Mouse (Mus musculus): ENCODE results near the gene Slc9a9. TPM values are rescaled to one million over a fixed set of nuclear protein-coding genes. Genes with fewer than 3 reads are reported as not detected.

The Slc9a9 gene
- total RNA-seq, 2 experiments from 2014 or later, result 14.7 to 16.7 TPM

DNA sequence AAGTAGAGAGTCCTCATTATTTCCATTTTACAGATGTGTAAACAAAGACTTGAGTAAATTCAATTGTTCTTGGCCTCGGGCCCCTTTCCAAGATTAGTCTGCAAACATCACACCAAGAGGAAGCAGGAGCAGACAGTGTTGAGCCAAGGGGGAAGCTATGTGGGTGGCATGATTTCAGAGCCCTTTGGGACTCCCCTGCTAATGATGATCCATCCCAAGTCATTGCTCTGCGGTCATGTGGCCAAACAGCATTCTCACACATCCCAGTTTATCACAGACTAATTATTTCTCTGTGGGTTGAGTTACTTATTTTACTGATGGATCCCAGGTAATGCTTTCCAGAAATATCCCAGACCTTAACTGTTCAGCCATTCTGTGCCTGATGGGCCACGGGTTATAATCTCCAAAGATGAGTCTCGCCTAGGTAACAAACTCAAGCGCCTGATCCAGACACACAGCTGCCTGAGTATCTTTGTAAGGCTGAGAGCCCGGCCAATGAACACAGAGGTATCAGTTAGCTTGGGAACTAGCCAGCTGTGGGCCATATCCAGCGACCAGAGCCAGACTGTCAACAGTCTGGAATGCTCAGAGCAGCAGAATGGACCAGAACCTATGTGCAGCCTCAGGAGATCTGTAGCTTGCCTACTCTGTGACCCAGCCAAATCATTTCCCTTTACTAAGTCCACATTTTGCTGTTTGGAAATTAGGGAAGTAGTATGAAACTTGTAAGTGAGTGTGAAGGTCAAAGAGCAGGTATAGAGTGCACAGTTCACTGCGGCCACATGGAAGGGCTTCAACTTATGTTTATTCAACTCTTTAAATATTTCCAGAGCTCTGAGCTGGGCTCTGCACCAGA, 518.9 kb downstream of the Slc9a9 start:
- no peak for DNase-seq (ENCODE audit: low spot score in 2 of 2)

GRCm38 (mm10) chr9:95189218-95189605, 519.5 kb downstream of the Slc9a9 start:
- DNase-seq (ENCODE audit: low spot score in 2 of 2), result no peak

GRCm38 (mm10) chr9:95191442-95191841, 521.7 kb downstream of the Slc9a9 start:
- no peak for DNase-seq (ENCODE audit: low spot score in 2 of 2)

GRCm38 (mm10) chr9:95192901-95193532, 523.3 kb downstream of the Slc9a9 start:
- DNase-seq (ENCODE audit: low spot score in 2 of 2), result no peak

DNA sequence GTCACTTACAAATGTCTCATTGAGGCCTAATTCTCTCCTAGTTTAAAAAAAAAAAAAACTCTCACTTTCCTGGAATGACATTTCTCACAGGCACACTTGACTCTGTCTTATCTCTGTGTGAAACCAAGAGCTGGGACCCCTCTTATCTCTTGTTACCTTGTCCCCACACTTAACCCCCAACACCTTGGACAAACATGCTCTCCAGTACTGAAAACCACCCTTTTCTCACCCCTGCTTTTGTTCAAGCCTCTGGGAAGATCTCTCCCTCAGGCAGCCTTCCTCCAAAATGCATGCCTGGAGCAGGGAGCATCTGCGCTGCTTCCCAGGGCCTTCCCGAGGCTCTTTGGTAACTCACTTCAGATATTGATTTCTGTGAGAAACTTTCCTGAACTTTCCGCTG, 524.0 kb downstream of the Slc9a9 start:
- no peak for DNase-seq (ENCODE audit: low spot score in 2 of 2)

DNA sequence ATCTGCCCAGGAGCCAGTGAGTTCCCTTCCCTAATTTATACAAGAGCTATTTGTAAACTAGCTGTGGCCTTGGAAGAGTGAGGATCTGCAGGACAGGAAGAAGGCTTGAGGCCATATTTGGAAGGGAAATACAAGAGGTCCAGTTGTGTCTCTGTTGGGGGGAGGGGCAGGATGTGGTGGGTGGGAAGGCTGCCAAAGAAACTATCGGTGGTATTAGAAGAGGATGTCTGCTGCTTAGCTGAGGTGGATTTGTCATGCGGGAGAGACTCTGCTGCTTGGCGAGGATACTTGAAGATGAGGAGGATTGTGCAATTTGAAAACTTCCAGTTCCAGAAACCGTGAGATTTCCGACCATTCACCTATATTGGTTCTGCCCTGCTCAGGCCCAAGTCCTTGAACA, 524.4 kb downstream of the Slc9a9 start:
- DNase-seq (ENCODE audit: low spot score in 2 of 2), result no peak

DNA sequence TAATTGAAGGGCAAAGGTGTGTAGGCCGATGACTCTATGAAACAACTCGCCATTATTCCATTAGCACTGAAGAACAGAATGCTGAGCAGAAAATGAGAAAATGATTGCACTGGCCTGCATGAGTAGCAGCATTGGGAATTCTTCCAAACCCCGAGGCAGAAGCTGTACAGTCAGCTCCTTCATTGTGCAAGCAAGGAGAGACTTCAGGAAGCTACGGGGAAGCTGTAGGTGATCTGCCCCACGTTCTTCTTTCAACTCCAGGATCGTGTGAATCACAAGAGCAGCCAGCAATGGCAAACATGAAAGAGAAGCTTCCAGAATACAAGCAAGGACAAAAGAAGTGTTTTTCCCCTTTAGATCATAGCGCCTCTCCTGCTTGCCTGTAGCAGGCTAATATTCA, 538.0 kb downstream of the Slc9a9 start:
- DNase-seq (ENCODE audit: low spot score in 2 of 2), result no peak

- no peak for DNase-seq (ENCODE audit: low spot score in 2 of 2)
Measured at GRCm38 (mm10) chr9:95208681-95209080, 539.0 kb downstream of the Slc9a9 start.

- DNase-seq (ENCODE audit: low spot score in 2 of 2), result no peak
Measured at GRCm38 (mm10) chr9:95220009-95220408, 550.3 kb downstream of the Slc9a9 start.

GRCm38 (mm10) chr9:95221310-95221709, 551.6 kb downstream of the Slc9a9 start:
- DNase-seq (ENCODE audit: low spot score in 2 of 2), result no peak

DNA sequence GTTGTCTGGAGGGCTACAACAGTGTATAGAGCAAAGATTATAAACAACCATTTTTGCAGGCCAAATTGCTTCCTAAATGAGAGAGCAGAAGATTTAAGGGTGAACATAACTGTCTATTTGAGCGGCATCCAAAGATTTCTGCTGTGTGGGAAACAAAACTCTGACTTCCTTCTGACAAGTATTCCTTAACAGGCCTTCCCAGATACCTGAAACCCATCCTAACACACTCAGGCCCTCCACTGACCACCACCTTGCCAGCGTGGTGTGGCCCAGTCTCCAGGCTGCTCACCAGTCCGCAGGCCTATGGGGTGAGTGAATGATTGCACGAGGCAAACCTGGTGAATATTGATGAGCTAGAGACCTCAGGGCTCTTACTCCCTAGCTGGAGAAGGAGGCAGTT, 557.3 kb downstream of the Slc9a9 start:
- DNase-seq (ENCODE audit: low spot score in 2 of 2), result peak in 1 of 2 experiments; percentile 8

DNA sequence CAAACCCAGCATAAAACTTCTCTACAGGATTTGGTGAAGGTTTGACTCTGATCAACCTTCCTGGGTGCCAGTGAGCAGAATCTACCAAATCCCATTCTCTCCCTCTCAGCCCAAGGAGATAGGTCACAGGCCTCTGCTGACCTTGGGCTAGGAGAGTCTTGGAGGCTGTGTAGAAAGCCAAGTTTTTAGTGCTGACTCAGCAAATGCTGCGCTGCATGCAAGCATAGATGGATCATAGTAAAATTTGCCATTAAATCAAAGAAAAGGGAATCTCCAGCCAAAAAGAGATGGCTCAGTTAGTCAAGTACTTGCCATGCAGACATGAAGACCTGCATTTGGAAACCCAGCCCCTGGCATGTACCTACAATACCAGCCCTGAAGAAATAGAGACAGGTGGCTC, 558.4 kb downstream of the Slc9a9 start:
- DNase-seq (ENCODE audit: low spot score in 2 of 2), result peak in 1 of 2 experiments; percentile 5

DNA sequence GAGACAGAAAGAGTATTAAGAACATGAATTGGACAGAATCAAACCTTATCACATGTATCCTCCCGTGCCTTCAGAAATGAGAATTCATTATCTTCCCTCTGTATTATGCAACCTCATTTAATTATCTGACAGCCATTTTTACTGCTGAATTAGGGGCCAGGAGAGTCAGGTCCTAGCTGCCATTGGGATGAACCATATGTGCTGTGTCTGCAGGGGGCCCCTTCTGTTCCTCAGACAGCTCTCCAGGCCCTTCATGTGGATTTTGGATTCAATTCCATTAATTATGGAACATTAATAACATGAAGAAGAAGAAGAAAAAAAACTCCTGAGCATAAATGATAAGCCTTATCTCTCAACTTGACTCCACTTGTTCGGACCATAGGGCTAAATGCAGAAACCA, 559.4 kb downstream of the Slc9a9 start:
- DNase-seq (ENCODE audit: low spot score in 2 of 2), result peak in 1 of 2 experiments; percentile 3

- DNase-seq (ENCODE audit: low spot score in 2 of 2), result no peak
Measured at GRCm38 (mm10) chr9:95239900-95240299, 570.2 kb downstream of the Slc9a9 start.

DNA sequence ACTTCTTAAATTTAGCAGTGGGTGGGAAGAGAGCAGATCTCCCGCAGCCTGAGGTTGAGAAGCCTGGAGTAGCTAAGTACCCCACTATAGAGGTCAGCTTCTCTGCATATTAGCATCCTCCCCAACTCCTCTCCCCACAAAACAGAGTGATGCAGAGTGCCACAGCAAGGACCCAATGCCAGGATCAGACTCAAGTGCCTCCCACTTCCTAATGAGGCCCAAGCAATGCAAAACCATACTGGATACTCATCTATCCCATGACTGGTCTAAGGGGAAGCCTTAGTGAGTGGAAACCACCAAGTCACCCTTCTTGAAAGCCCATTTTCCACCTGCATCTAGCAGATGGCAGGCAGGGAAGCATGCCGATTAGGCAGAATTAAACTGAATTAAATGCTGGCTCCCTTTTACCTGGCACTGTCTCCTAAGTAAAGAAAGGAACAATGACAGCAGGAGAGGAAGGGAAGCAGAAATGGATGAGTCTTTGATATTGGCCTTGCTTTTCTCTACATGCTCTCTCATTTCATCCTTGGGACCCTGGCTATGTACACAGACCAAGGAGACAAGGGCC, 573.0 kb downstream of the Slc9a9 start:
- peak in 1 of 2 experiments; percentile 9 for DNase-seq (ENCODE audit: low spot score in 2 of 2)

DNA sequence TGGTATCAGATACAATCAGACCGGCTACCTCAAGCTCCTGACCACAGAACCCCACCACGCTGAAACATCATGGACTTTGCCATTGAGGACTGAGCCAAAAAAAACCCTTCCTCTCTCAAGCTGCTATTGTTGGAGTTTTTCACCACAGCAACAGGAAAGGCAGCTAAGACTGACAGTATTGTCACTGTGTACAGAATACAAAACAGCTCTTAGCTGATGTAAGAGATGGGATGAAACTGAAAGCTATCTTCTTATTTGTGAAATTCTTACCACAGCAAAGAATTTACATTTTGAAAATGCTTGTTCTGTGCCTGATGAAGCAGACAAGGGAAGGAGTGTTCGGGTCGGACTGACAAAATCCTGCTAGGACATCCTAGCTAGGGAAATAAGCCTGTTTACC, 584.5 kb downstream of the Slc9a9 start:
- DNase-seq (ENCODE audit: low spot score in 2 of 2), result peak in 1 of 2 experiments; percentile 38

DNA sequence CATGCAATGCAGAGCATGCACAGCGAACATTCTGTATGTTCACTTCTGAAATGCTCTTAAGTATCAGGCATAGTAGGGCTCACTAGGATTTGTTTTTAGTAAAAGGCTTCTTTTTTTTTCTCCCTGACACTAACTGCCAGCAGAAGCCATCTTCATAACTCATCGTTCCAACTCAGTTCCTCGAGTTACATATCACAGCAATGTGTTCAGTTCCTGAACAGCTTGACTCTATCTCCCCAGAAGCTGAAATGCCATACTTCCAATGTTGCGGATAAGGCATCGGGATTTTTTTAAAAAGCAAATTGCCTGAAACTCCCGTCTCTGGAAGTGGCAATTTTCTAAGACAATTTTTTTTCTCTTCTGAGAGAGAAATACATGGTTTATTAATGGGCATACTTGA, 586.1 kb downstream of the Slc9a9 start:
- peak in 1 of 2 experiments; percentile 9 for DNase-seq (ENCODE audit: low spot score in 2 of 2)

DNA sequence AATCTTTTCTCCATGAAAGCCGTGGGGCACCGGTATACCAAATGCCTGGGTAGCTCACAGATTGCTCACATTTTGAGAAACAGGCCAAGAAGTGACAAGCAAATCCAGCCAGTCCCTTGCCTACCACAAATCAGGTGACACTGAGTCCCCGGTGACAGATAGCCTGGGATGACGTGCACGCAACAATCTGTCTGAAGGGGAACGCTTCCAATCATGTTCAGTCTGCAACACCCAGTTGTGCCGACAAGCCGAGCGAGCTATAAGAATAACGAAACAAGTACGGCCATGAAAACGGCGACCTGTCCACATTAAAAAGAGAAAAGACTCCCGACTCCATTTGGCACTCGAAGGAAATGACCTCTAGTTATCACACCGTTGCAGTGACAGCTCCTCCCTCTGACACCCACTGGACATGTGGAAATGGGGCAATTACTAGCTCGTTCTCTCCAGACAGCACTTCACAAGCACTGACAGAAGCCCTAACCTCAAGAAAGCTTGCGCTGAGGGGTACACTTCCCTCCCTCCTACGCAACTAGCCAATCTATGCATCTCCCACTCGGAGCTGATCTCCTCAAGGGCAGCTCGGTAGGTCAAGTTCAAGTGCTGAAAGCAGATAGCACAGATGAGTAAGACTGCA, 587.1 kb downstream of the Slc9a9 start:
- DNase-seq (ENCODE audit: low spot score in 2 of 2), result peak in 1 of 2 experiments; percentile 28

DNA sequence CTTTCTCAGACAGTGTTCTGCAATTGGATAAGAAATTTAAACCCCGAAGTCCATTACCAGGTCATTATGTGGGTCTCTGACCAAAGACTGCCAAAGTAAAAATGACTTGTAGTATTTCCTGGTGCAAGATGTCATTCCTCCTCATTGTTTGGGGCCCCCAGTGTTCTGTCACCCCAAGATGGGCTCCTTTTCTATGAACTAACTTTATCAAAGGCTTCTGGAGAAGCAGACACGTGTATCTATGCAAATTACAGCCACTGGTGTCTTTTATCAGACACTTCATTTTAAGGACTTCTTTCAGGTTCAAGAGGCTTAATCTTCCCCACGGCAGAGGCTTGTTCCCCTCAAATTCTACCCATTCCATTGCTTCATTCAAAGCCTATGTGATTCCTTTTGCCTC, 593.1 kb downstream of the Slc9a9 start:
- DNase-seq (ENCODE audit: low spot score in 2 of 2), result peak in 1 of 2 experiments; percentile 3

DNA sequence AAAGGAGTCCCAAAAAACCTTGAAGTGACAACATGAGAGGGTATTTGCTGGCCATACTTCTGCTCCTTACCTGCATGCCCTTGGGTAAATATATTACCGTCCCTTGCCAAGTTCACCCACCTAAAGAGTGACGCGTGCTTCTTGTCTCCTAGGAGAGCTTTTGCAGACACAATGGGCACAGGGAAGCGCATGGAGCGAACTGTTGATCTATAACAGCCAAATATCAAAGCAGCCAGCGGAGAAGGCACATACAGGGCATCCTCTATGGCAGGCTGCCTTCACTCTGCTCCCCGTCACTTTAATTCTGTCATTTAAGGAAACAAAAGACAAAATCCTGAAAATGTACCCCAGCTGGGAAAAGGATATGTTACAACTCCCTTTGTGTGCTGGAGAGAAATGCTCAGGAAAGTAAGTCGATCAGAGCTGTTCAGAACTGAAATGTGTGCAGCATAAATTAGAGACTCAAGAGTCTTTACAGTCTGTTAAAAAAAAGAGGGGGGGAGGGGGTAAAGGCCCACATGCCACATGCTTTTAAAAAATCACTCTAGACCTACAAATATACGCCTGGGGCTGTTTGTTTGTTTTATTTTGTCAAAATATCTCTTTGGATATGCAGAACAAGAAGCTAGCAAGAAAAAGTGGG, 594.3 kb downstream of the Slc9a9 start:
- peak in 1 of 2 experiments; percentile 14 for DNase-seq (ENCODE audit: low spot score in 2 of 2)

DNA sequence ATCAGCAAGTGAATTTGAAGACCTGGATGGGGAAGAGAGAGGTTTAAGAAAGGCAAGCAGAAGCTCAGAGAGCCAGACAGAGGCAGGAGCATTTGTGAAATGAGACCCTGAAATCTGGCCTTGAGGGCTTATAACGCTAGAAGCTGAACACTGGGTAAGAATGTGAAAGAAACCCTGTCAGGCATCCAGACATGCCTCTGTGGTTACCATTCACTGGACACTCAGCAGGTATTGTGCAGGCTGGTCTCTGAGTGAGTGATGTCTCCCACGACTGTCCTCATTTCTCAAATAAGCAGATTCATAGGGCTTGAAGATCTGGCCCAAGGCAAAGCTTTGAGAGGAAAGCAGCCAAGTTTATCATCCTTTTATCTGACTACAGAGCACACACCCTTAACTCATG, 596.5 kb downstream of the Slc9a9 start:
- DNase-seq (ENCODE audit: low spot score in 2 of 2), result no peak

Data from layer of hippocampus, postnatal 10 days (tissue).